Mouse (Mus musculus): Measurements from ENCODE around the gene Gpr158.

Gpr158 gene

GRCm38 (mm10) chr2:21367345-21368111 is at the start of gene Gpr158:
Gene Gpr158, plus strand, starts transcription at chr2:21367542.
- peak; percentile 96 for DNase-seq

- DNase-seq, result peak; percentile 91
Measured at GRCm38 (mm10) chr2:21343821-21344220, 23.5 kb upstream of the Gpr158 start.

- peak; percentile 82 for DNase-seq
Measured at GRCm38 (mm10) chr2:21368351-21369170, 1.2 kb downstream of the Gpr158 start.

GRCm38 (mm10) chr2:21369171-21369485 is 1.8 kb downstream of the Gpr158 start:
- DNase-seq, result no peak

GRCm38 (mm10) chr2:21369556-21369955 is 2.2 kb downstream of the Gpr158 start:
- no peak for DNase-seq

GRCm38 (mm10) chr2:21379516-21379915 is 12.2 kb downstream of the Gpr158 start:
- no peak for DNase-seq

GRCm38 (mm10) chr2:21392727-21393126 is 25.4 kb downstream of the Gpr158 start:
- DNase-seq, result no peak

GRCm38 (mm10) chr2:21397347-21397746 is 30.0 kb downstream of the Gpr158 start:
- DNase-seq, result no peak

- no peak for DNase-seq
Measured at GRCm38 (mm10) chr2:21399657-21400056, 32.3 kb downstream of the Gpr158 start.

- DNase-seq, result no peak
Measured at GRCm38 (mm10) chr2:21405617-21406016, 38.3 kb downstream of the Gpr158 start.

- DNase-seq, result no peak
Measured at GRCm38 (mm10) chr2:21407443-21407985, 40.2 kb downstream of the Gpr158 start.

- no peak for DNase-seq
Measured at GRCm38 (mm10) chr2:21408821-21409220, 41.5 kb downstream of the Gpr158 start.

- DNase-seq, result no peak
Measured at GRCm38 (mm10) chr2:21430288-21430687, 62.9 kb downstream of the Gpr158 start.

- DNase-seq, result no peak
Measured at GRCm38 (mm10) chr2:21431182-21431581, 63.8 kb downstream of the Gpr158 start.

- no peak for DNase-seq
Measured at GRCm38 (mm10) chr2:21439626-21440025, 72.3 kb downstream of the Gpr158 start.

- peak; percentile 48 for DNase-seq
Measured at GRCm38 (mm10) chr2:21460606-21461005, 93.3 kb downstream of the Gpr158 start.

GRCm38 (mm10) chr2:21474957-21475356 is 107.6 kb downstream of the Gpr158 start:
- DNase-seq, result no peak

- DNase-seq, result no peak
Measured at GRCm38 (mm10) chr2:21496881-21497280, 129.5 kb downstream of the Gpr158 start.

GRCm38 (mm10) chr2:21497965-21498364 is 130.6 kb downstream of the Gpr158 start:
- DNase-seq, result no peak

GRCm38 (mm10) chr2:21499399-21499798 is 132.1 kb downstream of the Gpr158 start:
- no peak for DNase-seq

- no peak for DNase-seq
Measured at GRCm38 (mm10) chr2:21507449-21507848, 140.1 kb downstream of the Gpr158 start.

- no peak for DNase-seq
Measured at GRCm38 (mm10) chr2:21530750-21531149, 163.4 kb downstream of the Gpr158 start.

GRCm38 (mm10) chr2:21619180-21619579 is 251.8 kb downstream of the Gpr158 start:
- no peak for DNase-seq

GRCm38 (mm10) chr2:21632136-21632535 is 264.8 kb downstream of the Gpr158 start:
- no peak for DNase-seq
